Mouse (Mus musculus): ENCODE measurements around the gene Cflar. TPM values are rescaled to one million over a fixed set of nuclear protein-coding genes. Genes with fewer than 3 reads are reported as not detected.
A peak's percentile ranks its signal among the peaks of the same experiment; 100 is the strongest.

Gene Cflar
- total RNA-seq, 2 experiments from 2014 or later = 25.7 to 38.9 TPM

DNA sequence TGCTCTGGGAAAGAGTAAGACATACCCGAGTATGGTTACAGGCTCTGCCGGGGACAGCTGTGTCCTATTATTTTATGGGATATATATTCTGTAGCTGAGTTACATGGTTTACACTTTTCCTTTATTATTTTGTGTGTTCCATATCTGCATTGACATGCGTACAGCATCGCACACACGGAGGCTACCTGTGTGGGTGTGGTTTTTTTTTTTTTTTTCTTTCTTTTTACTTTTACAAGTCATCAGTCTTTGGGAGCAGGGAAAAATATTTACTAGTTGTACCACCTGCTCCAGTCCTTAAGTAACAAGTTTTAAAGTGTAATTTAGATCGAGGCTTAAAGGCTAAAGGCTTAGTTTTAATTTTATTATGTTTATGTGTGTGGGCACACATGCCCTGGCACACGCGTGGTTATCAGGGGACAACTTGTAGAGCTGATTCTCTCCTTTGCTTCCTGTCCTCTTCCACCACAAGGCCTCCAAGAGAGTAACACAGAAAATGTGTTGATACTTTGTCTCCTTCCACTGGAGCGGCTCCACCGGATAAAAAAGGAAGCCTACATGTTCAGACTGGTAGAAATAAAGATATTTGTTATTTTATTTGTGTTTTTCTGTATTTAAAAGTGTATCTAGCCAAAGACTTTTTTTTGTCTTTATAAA, 470 bp upstream of the Cflar start:
- DNase-seq = no peak
- intact Hi-C loops (cut with DNase I) = no loop called here

DNA sequence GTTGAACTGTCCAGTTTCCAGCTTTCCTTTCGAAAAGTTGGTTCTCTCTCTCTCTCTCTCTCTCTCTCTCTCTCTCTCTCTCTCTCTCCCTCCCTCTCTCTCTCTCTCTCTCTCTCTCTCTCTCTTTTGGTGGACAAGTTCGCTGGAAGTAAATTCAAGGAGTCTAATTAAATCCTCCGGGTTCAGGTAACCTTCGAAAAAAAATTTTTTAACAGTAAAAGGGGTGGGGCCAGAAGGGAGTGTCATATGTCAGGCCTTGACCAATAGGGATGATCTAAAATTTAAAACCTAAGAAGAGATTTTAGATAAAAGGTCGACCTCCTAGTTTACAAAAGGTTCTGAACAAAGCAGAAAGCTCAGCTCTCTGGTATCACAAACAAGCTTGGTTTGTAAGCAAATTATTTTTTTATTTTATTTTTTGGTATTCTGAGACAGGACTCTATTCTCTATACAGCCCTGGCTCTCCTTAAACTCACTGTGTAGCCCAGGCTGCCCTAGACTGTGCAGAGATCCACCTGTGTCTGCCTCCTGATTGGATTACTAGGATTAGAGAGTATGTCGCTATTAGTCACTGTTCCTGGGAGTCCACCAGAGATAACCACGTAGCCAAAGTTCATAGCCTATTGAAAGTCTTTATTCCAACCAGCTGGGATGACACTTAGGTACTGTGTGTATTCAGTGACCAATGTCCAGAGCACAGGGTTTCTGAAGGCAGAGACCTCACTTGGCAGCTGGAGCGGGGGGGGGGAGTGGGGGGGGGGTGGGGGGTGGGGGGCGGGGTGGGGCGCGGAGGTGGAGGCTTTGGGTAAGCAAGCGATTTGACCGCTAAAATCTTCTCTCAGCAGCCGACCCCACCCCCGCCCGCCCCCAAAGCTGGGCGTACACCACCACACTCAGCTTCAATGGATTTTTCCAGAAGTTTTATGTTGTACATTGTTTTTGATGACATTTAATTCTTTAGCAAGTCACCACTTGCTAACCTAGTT, 1.1 kb downstream of the Cflar start:
- intact Hi-C loops (cut with DNase I) = no loop called here
- DNase-seq = no peak

DNA sequence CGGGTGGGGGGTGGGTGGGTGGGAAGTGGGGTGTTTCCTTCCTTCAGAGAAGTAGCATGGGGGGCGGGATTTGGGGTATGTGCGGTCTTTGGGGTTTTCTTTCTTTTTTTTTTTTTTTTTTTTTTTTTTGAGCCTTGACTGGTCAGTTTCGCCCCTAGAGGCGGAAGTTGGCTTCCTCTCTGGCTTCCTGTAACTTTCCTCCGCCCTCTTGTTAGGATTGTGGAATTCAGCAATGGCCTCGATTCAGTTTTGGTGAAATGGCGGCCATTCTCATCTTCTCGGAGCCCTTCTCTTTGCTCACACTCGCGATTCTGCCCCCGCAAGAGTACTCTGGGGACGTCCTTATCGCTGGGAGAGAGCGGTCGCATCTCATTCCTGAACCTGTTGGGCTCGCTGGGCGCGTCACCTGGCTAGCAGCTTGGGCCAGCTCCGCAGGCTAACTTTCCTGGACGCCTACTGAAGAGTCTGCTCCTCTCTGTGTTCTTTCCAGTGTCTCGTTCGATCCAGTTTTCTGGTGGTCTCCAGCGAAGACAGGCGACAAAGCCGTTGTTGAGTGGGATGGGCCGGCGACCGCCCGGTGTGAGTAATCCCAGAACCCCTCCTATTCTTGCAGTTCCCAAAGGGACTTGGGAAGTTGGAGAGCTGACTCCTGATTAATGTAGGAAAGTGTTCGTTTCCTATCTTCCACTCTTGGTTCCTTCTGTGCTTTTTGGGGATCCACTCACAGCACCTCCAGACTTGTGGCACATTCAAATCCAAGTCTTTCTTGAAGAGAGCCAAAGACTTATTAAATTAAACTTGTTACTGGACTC, 2.0 kb downstream of the Cflar start:
- intact Hi-C loops (cut with DNase I) = no loop called here
- peak; percentile 59 for DNase-seq

DNA sequence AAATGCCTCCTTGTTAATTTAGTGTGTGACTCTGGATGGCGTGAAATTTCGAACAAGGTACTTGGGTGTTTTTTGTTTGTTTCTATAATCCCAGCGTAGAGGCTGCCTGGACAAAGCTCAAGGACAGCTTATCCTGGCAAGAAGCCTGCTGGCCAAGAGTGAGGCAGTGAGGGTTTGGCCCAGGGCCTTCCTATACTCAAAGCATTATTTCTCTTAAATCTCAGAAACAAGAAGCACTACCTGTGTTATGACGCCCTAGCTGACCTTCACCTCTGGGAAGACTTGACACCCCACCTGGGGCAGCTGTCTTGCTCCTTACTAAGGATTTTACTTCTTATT, 2.6 kb downstream of the Cflar start:
- intact Hi-C loops (cut with DNase I) = no loop called here

GRCm38 (mm10) chr1:58714361-58714760, 3.1 kb downstream of the Cflar start:
- intact Hi-C loops (cut with DNase I) = no loop called here

More for the DNA sequence above, 2.6 kb downstream of the Cflar start:
- peak; percentile 71 for DNase-seq

GRCm38 (mm10) chr1:58715536-58715935, 4.2 kb downstream of the Cflar start:
- no peak for DNase-seq
- intact Hi-C loops (cut with DNase I) = no loop called here

More at GRCm38 (mm10) chr1:58714361-58714760, 3.1 kb downstream of the Cflar start:
- DNase-seq = no peak

GRCm38 (mm10) chr1:58716162-58716882, 5.0 kb downstream of the Cflar start:
- intact Hi-C loops (cut with DNase I) = no loop called here
- no peak for DNase-seq

DNA sequence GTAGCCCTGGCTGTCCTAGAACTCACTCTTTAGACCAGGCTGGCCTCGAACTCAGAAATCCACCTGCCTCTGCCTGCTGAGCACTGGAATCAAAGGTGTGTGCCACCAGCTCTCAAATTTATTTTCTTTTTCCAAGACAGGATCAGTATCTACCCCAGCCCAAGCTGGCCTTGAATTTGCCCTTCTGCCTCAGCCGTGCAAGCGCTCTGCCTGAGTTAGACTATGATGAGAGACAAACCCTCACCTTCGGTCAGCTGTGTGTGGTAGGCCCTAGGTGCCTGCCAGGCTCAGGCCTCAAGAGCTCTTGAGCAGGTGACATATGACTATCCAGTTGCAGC, 5.5 kb downstream of the Cflar start:
- intact Hi-C loops (cut with DNase I) = no loop called here
- DNase-seq = no peak

DNA sequence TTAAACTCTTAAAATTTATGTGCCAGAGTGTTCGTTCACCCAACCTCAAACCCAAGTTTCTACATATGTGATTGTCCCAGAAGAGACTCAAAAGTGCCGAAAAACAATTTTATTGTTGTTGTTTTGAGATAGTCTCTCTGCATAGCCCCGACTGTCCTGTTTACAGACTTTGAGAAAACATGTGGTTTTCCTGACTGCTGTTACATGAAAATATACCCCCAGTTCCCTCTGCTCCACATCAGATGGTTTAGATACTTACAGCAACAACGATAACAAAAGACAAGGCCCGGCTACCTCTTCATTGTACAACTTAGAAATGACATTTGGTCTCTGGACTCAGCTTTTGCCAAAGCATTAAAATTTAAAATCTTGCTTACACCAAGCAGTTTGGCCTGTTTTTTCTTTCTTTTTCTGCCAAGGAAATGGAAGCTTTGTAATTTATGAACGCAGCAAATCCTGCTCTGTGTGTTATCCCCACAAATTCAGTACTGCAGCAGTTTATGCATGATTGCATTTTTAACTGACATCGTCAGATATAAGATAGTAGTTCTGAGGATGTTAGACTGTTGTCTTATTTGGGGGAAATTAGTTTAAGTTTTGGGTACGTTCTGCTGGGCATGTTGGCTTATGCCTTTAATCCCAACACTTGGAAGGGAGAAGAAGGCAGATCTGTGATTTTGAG, 6.4 kb downstream of the Cflar start:
- intact Hi-C loops (cut with DNase I) = no loop called here

GRCm38 (mm10) chr1:58719356-58719945, 8.1 kb downstream of the Cflar start:
- no peak for DNase-seq
- intact Hi-C loops (cut with DNase I) = no loop called here

More for the DNA sequence above, 6.4 kb downstream of the Cflar start:
- no peak for DNase-seq

GRCm38 (mm10) chr1:58720090-58720489, 8.8 kb downstream of the Cflar start:
- intact Hi-C loops (cut with DNase I) = no loop called here
- DNase-seq = no peak

- intact Hi-C loops (cut with DNase I) = no loop called here
- DNase-seq = no peak
Measured at GRCm38 (mm10) chr1:58720988-58721387, 9.7 kb downstream of the Cflar start.

DNA sequence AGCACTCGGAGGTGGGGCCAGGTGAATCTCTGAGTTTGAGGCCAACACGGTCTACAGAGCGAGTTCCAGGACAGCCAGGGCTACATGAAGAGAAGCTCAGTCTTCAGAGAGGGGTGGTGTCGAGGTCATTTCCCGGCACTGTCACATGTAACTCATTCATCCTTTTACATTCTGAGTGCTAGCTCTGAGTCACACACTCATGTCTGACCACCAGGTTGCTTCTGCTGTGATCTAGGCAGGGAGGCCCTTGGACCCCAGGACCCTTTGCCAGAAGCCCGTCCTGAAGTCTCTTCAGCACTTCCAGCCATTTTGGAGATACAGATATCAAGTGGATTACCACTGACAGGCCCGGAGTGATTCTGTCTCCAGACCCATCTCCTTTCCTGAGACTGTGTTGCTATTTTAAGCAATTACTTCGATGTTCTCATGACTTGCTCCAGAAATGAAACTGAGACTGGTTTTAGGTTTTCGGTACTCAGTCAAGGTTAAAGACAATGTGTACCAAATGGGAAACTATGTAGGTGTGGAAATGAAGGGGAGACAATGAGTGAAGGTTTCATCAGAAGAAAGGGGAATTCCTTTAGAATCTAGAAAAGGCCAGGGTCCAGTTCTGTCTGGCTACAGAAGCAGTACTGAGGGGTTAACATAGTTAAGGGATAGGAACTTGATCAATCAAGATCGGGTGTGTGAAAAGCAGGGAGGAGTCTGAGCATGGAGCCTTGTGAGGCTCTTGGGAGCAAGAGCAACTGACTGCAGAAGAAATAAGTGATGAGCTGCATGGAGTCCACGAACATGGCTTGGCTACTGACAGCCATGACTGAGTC, 11.0 kb downstream of the Cflar start:
- no peak for DNase-seq
- intact Hi-C loops (cut with DNase I) = no loop called here

DNA sequence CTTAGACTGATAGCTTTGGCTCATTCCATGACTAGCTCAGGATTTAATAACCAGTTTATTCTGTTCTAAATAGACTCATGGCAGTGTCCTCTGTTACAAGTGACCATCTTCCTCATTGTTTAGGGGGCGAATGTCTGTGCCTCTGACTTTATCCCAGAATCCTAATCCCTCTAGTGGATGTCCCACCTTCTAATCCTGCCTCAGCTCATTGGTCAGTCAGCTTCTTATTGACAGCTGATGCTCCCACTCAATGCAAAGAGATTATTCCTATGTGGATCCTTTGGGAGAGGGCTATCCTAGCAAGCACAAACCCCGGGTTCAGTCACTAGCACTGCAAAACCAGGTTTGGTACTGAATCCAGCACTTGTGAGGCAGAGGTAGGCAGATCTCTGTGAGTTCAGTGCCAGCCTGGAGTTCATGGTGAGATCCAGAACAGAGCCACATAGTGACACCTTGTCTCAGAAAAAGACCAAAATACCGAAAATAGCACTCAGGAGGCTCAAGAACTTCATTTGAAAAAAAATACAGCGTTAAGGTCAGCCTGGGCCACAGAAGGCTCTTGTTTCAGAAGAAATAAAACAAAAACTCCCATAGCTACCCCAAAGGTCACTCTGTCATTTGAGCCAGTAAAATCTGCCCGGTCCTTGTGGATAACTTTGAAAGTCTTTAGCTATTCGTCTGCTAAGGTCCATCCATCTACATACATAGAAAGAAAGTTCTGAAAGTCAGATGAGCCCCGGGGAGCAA, 11.9 kb downstream of the Cflar start:
- DNase-seq = no peak
- intact Hi-C loops (cut with DNase I) = no loop called here

DNA sequence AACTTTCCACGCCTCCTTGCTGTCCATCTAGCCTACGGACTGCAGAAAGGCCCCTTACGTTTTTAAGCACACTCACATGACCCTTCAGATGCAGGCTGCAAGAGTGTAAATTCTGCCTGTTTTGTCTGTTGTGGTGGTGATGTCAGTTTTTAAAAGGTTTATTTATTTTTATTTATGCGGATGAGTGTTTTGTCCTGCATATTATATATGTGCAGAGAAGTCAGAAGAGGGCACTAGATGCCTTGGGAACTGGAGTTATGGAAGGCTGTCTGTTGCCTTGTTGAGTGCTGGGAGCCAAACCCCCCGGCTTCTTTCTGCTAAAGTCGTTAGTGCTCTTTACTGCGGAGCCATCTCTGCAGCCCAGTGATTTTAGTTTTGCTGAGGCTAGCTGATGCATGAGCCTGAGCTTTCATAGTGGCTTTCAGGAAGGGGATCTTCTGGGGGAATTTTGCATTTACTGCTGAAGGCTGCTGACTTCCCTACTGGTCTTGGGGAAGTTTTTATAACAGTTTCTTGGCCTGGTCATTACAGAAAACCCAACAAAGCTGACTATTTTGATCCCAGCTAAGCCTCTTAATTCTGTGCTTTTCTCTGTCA, 12.6 kb downstream of the Cflar start:
- intact Hi-C loops (cut with DNase I) = no loop called here
- no peak for DNase-seq

- intact Hi-C loops (cut with DNase I) = no loop called here
- DNase-seq = no peak
Measured at GRCm38 (mm10) chr1:58724533-58724932, 13.2 kb downstream of the Cflar start.

- no peak for DNase-seq
- intact Hi-C loops (cut with DNase I) = no loop called here
Measured at GRCm38 (mm10) chr1:58725095-58725494, 13.8 kb downstream of the Cflar start.

- DNase-seq = no peak
- intact Hi-C loops (cut with DNase I) = no loop called here
Measured at GRCm38 (mm10) chr1:58725767-58726166, 14.5 kb downstream of the Cflar start.

All from left cerebral cortex, postnatal 4 days (tissue).